Mouse (Mus musculus): Measurements from ENCODE around the gene Pagr1a.

DNA sequence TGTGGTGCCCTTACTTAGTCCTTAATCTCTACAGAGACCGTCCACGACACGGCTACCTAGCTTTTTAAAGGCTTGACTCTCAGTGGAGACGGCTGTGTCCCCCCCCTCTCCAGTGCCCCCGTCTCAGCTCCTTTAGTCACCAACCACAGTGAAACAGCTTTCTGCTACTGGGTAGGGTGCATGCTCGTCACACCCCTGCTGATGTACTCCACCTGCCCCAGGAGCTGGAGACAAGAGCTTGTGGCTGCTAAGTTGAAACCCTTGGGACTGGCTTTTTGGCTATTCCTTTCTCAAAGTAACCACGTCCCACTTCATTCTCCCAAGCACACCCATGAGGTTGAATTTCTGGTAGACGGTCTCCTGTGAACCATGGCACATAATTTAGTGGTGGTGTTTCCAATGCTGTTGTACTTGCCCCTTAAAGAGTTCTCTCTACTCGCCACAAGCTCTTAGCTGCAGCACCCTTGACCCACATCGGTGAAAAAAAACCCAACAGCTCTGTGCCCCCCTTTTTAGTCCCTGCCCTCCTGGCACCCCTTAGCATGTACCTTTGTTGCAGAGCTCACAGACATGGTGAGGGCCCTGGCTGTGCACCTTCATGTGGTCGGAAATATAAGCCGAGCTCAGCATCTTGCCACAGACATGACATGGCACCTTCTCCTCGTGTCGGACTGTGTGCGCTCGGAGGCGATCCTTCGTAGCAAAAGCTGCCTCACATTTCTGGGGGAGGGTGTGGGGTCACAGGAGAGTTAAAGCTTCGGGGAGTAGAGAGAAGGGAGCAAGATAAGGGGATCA lies 6.9 kb upstream of the Pagr1a start:
- no peak for TF ChIP-seq HCFC1 (IDR thresholded peaks at IDR 0.05; ENCODE audit: borderline replicate concordance, insufficient read depth, low read length)
- TF ChIP-seq MAFK (IDR thresholded peaks at IDR 0.05; ENCODE audit: insufficient read depth, low read depth, low read length) = 0 out of 2 replicates have a peak, but pooled peaks have one; percentile 44
- no peak for TF ChIP-seq CHD2 (IDR thresholded peaks at IDR 0.05; ENCODE audit: low read depth, low read length)

Data from ES-E14 (cell line).